Mouse (Mus musculus) left cerebral cortex, adult 18-20 months (tissue): ENCODE results near the gene Ift20. TPM values are rescaled to one million over a fixed set of nuclear protein-coding genes. Genes with fewer than 3 reads are reported as not detected.
"Not testable (repeated sequence)": the region's sequence is repeated elsewhere in the genome, so short reads cannot be mapped to it uniquely, and the experiment has no call there.

ENCODE experiments used
- DNase-seq, 2 experiments: peaks; one replicate each; pipeline ENCODE4 v3.0.0; 2021 to 2022; ENCODE audit warnings: low spot score in 2 of 2, mixed read lengths in 1 of 2
- total RNA-seq, 2 experiments: library from RNA; stranded (reverse); gene quantifications; 2 replicates each; pipeline ENCODE4 v1.2.3; 2021

Gene Ift20
- total RNA-seq, 2 experiments from 2014 or later, result 81.6 to 85.9 TPM

GRCm38 (mm10) chr11:78521880-78522279, 14.3 kb upstream of the Ift20 start:
- DNase-seq, result no peak

GRCm38 (mm10) chr11:78522481-78522997, 13.6 kb upstream of the Ift20 start:
- no peak for DNase-seq

- DNase-seq, result no peak
Measured at GRCm38 (mm10) chr11:78523241-78523955, 12.8 kb upstream of the Ift20 start.

GRCm38 (mm10) chr11:78524838-78525237, 11.3 kb upstream of the Ift20 start:
- no peak for DNase-seq

GRCm38 (mm10) chr11:78528714-78529113, 7.4 kb upstream of the Ift20 start:
- no peak for DNase-seq

- DNase-seq, result no peak
Measured at GRCm38 (mm10) chr11:78530001-78530400, 6.2 kb upstream of the Ift20 start.

- no peak for DNase-seq
Measured at GRCm38 (mm10) chr11:78531046-78531445, 5.1 kb upstream of the Ift20 start.

- not testable (repeated sequence) for DNase-seq
Measured at GRCm38 (mm10) chr11:78531515-78531914, 4.6 kb upstream of the Ift20 start.

- no peak for DNase-seq
Measured at GRCm38 (mm10) chr11:78534516-78534915, 1.6 kb upstream of the Ift20 start.

- DNase-seq, result no peak
Measured at GRCm38 (mm10) chr11:78535376-78536079, 633 bp upstream of the Ift20 start.

- DNase-seq, result no peak
Measured at GRCm38 (mm10) chr11:78536690-78537084, 526 bp downstream of the Ift20 start.

GRCm38 (mm10) chr11:78540358-78540757, 4.2 kb downstream of the Ift20 start:
- no peak for DNase-seq

GRCm38 (mm10) chr11:78544449-78545111, 8.4 kb downstream of the Ift20 start:
- no peak for DNase-seq

- no peak for DNase-seq
Measured at GRCm38 (mm10) chr11:78545181-78545580, 9.0 kb downstream of the Ift20 start.

- DNase-seq, result no peak
Measured at GRCm38 (mm10) chr11:78547718-78548460, 11.7 kb downstream of the Ift20 start.

GRCm38 (mm10) chr11:78549491-78549987, 13.4 kb downstream of the Ift20 start:
- no peak for DNase-seq

- DNase-seq, result peak; percentile 95 to 97
Measured at GRCm38 (mm10) chr11:78550168-78551058, 14.3 kb downstream of the Ift20 start, which contains the start of gene Tmem97. Tmem97 (minus strand) TSS chr11:78550777.

- no peak for DNase-seq
Measured at GRCm38 (mm10) chr11:78551059-78551398, 14.9 kb downstream of the Ift20 start.

GRCm38 (mm10) chr11:78555623-78556022, 19.5 kb downstream of the Ift20 start:
- DNase-seq, result no peak

GRCm38 (mm10) chr11:78556070-78556469, 19.9 kb downstream of the Ift20 start:
- no peak for DNase-seq
